Mouse (Mus musculus) liver, adult 10 weeks (tissue): ENCODE results near the gene Slc2a5. TPM values are rescaled to one million over a fixed set of nuclear protein-coding genes. Genes with fewer than 3 reads are reported as not detected.

ENCODE experiments used
- polyA plus RNA-seq: library from polyadenylated mRNA; stranded (reverse); fragments of 350-450 nt; fragmentation: Illumina TruSeq; extraction: RNeasy Lipid Tissue Mini Kit (QIAGEN cat#74804); gene quantifications from one replicate; pipeline ENCODE4 v1.2.3, GENCODE M21; 2014; ENCODE audit warnings: low read depth, low replicate concordance

Gene Slc2a5
- polyA plus RNA-seq, result 1.0 TPM

DNA sequence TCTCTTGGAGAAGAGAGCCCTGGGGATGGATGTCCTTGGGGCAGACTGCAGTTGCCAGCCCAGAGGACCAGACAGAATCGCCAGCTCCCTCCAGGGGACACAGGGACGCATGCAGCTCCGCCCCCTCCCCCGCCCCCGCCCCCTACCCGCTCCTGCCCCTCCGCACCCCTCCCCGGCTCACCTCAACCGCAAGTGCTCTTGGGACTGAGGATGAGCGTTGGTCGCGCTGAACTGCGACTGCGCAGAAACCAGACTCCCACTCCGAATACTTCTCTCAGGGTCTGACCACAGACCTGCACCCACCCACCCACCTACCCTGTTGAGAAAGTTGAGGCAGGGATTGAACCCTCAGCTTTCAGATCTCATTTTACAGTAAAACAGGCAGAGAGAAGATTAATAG, at the start of gene Slc2a5:
Gene Slc2a5 (plus strand): TSS at position 229 of the 400 bp plus-strand sequence.

DNA sequence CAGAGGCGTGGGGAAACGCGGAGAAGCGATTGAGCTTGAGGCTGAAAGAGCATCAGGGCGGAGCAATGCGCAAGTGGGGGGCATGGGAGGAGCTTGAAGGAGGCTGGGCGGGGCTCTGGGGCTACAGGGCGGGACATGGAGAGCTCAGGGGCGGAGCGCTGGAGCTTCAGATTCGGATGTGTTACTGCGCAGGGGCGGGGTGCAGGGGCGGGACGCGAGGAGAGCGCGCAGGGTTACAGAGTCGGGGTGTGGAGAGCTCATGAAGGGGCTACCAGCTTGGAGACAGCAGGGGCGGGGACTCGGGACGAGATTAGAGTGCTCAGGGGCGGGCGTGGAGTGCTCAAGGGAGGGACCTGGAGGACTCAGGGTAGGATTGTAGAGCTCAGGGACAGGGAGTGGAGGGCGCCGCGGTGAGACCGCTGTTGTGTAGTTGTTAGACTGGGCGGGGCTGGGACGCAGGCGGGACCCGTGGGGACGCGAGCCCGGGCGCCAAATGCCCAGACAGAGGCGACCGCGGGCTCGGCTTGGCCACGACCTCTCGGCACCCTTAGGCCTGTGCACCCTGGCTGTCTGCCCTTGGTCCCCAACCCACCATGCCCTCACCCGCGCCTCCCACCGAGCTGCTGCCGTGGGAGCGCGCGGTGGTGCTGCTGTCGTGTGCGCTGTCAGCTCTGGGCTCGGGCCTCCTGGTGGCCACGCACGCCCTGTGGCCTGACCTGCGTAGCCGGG, 31.8 kb upstream of the Slc2a5 start, which contains the start of gene Gpr157:
Gene Gpr157 (plus strand): TSS at position 205 of the 729 bp plus-strand sequence.

Other genes with a start within 250 kb of the Slc2a5 start
- gene Spsb1, start 164.2 kb upstream of the Slc2a5 start, polyA plus RNA-seq, result 0.16 TPM
- gene H6pd, start 110.3 kb upstream of the Slc2a5 start, polyA plus RNA-seq, result 36.9 TPM
- gene Gpr157, start 31.9 kb upstream of the Slc2a5 start, polyA plus RNA-seq, result 0.77 TPM
- gene Slc2a7, start 29.7 kb downstream of the Slc2a5 start, polyA plus RNA-seq, result not detected
- not detected for gene Car6, start 82.0 kb downstream of the Slc2a5 start, polyA plus RNA-seq
- gene Eno1, start 117.4 kb downstream of the Slc2a5 start, polyA plus RNA-seq, result 134 TPM
- gene Rere, start 162.4 kb downstream of the Slc2a5 start, polyA plus RNA-seq, result 5.4 TPM